22 mouse cellular contexts compared by ENCODE assay signal in genomic region chr4:94711002-94711401, GRCm38 (mm10). TPM values are rescaled to one million over a fixed set of nuclear protein-coding genes. Genes with fewer than 3 reads are reported as not detected.
"Had no signal": no experiment of that assay in that cellular context is flagged by ENCODE, and none has a peak within 500 bp of the region (broad histone marks: within the 10 kb centered on the region; RNA-seq: fewer than 3 reads in every experiment).

No protein-coding gene starts in this region.

- H3K36me3 ChIP-seq: limb, embryonic 10.5 days; limb, embryonic 13.5 days; liver, embryonic 12.5 days; liver, embryonic 15.5 days; lung, embryonic 15.5 days; midbrain, embryonic 10.5 days; midbrain, embryonic 13.5 days; neural tube, embryonic 13.5 days had no signal

- H3K27ac ChIP-seq: limb, embryonic 10.5 days; limb, embryonic 13.5 days; liver, embryonic 12.5 days; liver, embryonic 15.5 days; lung, embryonic 15.5 days; midbrain, embryonic 10.5 days; midbrain, embryonic 13.5 days; neural tube, embryonic 13.5 days had no signal

- DNase-seq: liver; lung, adult 18-20 months; lung, postnatal 10 days; lung, postnatal 36 days; retina, postnatal 1 day; right cerebral cortex, postnatal 25 days; spleen, adult 18-20 months; thymus, adult 18-20 months; thymus, postnatal 4 days had no signal

- H3K4me1 ChIP-seq: limb, embryonic 10.5 days; limb, embryonic 13.5 days; liver, embryonic 12.5 days; liver, embryonic 15.5 days; midbrain, embryonic 10.5 days; midbrain, embryonic 13.5 days; neural tube, embryonic 13.5 days had no signal

- ATAC-seq: intestine, postnatal 0 days; liver, embryonic 12.5 days; midbrain, embryonic 13.5 days; midbrain, embryonic 16.5 days had no signal

- H3K27me3 ChIP-seq: limb, embryonic 13.5 days; liver, embryonic 12.5 days; liver, embryonic 15.5 days; lung, embryonic 15.5 days; midbrain, embryonic 13.5 days; neural tube, embryonic 13.5 days had no signal

- H3K4me3 ChIP-seq: limb, embryonic 10.5 days; limb, embryonic 13.5 days; liver, embryonic 12.5 days; liver, embryonic 15.5 days; lung, embryonic 15.5 days; midbrain, embryonic 10.5 days; midbrain, embryonic 13.5 days; myocyte; neural tube, embryonic 13.5 days had no signal

RNA-seq across cellular contexts. Expression of gene Tek, which starts 28.1 kb away (rescaled TPM):
- total RNA-seq: monocyte, adult 5-6 weeks; neutrophil, adult 5-6 weeks had no signal
